Mouse (Mus musculus) limb, embryonic 14.5 days (tissue): ENCODE results near the gene Man2a1. TPM values are rescaled to one million over a fixed set of nuclear protein-coding genes. Genes with fewer than 3 reads are reported as not detected.
A peak's percentile ranks its signal among the peaks of the same experiment; 100 is the strongest.

Experiments
- ATAC-seq: fragments of 200-750 bp; cut with Nextera tagmentation; 2 replicates; pipeline ENCODE4 v1.8.0; 2017; ENCODE audit warnings: low read depth, moderate number of reproducible peaks, moderate TSS enrichment; ENCODE audit not compliant: low FRiP score
- DNase-seq: peaks from one replicate; pipeline ENCODE4 v3.0.0-alpha.2; 2015; ENCODE audit warnings: low spot score
- H3K27ac ChIP-seq: fragments of 300-500 bp; sonication (generic); replicated peaks from 2 replicates; pipeline ENCODE4 v1.5.1; 2014; ENCODE audit warnings: low read depth, mild to moderate bottlenecking, low read length, moderate library complexity, mixed read lengths
- H3K27me3 ChIP-seq: fragments of 300-500 bp; sonication (generic); 2 replicates; pipeline ENCODE4 v1.6.1; 2014; ENCODE audit warnings: low read length, mixed read lengths; ENCODE audit not compliant: control insufficient read depth, insufficient read depth
- H3K36me3 ChIP-seq: fragments of 300-500 bp; sonication (generic); 2 replicates; pipeline ENCODE4 v1.6.1; 2014; ENCODE audit warnings: mild to moderate bottlenecking, low read length, moderate library complexity, mixed read lengths; ENCODE audit not compliant: control insufficient read depth, insufficient read depth
- H3K4me1 ChIP-seq: fragments of 300-500 bp; sonication (generic); 2 replicates; pipeline ENCODE4 v1.6.1; 2014; ENCODE audit warnings: antibody characterized with exemption, low read length, mixed read lengths; ENCODE audit not compliant: control insufficient read depth, insufficient read depth
- H3K4me2 ChIP-seq: fragments of 300-500 bp; sonication (generic); replicated peaks from 2 replicates; pipeline ENCODE4 v1.6.1; 2014; ENCODE audit warnings: low read depth, mild to moderate bottlenecking, low read length, moderate library complexity; ENCODE audit not compliant: severe bottlenecking
- H3K4me3 ChIP-seq: fragments of 300-500 bp; sonication (generic); replicated peaks from 2 replicates; pipeline ENCODE4 v1.5.1; 2014; ENCODE audit warnings: low read length
- H3K9ac ChIP-seq: fragments of 300-500 bp; sonication (generic); 2 replicates; pipeline ENCODE4 v1.6.1; 2014; ENCODE audit warnings: mild to moderate bottlenecking, low read depth, low read length, moderate library complexity; ENCODE audit not compliant: severe bottlenecking
- H3K9me3 ChIP-seq: fragments of 300-500 bp; sonication (generic); 2 replicates; pipeline ENCODE4 v1.6.1; 2016; ENCODE audit warnings: low read length; ENCODE audit not compliant: control insufficient read depth
- POLR2A ChIP-seq: fragments of 200-500 bp; IDR thresholded peaks from 2 replicates; pipeline ENCODE4 v1.8.0; 2012; ENCODE audit warnings: inconsistent platforms, mild to moderate bottlenecking, moderate library complexity, borderline replicate concordance; ENCODE audit not compliant: insufficient read depth, insufficient read length; ENCODE audit errors: extremely low read depth
- WGBS: fragments of 180-500 bp; shearing (Covaris S2); extraction: QIAGEN DNeasy Blood & Tissue Kit; methylation state at CpG from one replicate; pipeline ENCODE4 v1.1.7; 2014; 5-methylcytosine and 5-hydroxymethylcytosine counted together
- polyA plus RNA-seq, 2 experiments: library from polyadenylated mRNA; depleted of rRNA in 1 of 2; stranded (reverse) in 1 of 2; unstranded in 1 of 2; fragments of >200 nt; fragmentation: Nextera tagmentation in 1 of 2; extraction: Ambion mirVana in 1 of 2; gene quantifications; 2 replicates each; pipeline versions ENCODE4 v1.2.1 to v1.2.3; 2012 to 2014

Gene Man2a1
- polyA plus RNA-seq, 2 experiments, result 12.5 to 31.9 TPM

- H3K4me1 ChIP-seq, result no peaks in the 10 kb centered on the region
- 71% methylated on average over 18 of the region's 18 CpGs for WGBS
- H3K27ac ChIP-seq, result no peak overlapping the region
- H3K4me2 ChIP-seq, result no peak overlapping the region
- no peaks in the 10 kb centered on the region for H3K9me3 ChIP-seq
- ATAC-seq (no peak), DNase-seq (peak; percentile 13)
- no peak for TF ChIP-seq POLR2A
- no peaks in the 10 kb centered on the region for H3K27me3 ChIP-seq
- no peak overlapping the region for H3K9ac ChIP-seq
- no peaks in the 10 kb centered on the region for H3K36me3 ChIP-seq
- H3K4me3 ChIP-seq, result no peak overlapping the region
Observed at GRCm38 (mm10) chr17:64780753-64781490, 180.4 kb downstream of the Man2a1 start.

GRCm38 (mm10) chr17:64782307-64782706, 181.8 kb downstream of the Man2a1 start:
- ATAC-seq (no peak), DNase-seq (no peak)
- WGBS, result 65% methylated on average over 3 of the region's 3 CpGs

GRCm38 (mm10) chr17:64785961-64786360, 185.4 kb downstream of the Man2a1 start:
- Histone ChIP-seq H3K36me3 (no peaks in the 10 kb centered on the region), H3K27ac (no peak overlapping the region), H3K9ac (no peak overlapping the region), H3K4me1 (peaks cover 5% of the 10 kb centered on the region; the same call in 1 of the 2 replicates), H3K4me3 (no peak overlapping the region), H3K9me3 (no peaks in the 10 kb centered on the region), H3K4me2 (no peak overlapping the region), H3K27me3 (no peaks in the 10 kb centered on the region)
- WGBS, result 31% methylated on average over 1 of the region's 1 CpGs
- no peak for TF ChIP-seq POLR2A
- no peak for DNase-seq
- ATAC-seq, result no peak

More at GRCm38 (mm10) chr17:64782307-64782706, 181.8 kb downstream of the Man2a1 start:
- H3K36me3 ChIP-seq, result no peaks in the 10 kb centered on the region
- H3K4me3 ChIP-seq, result no peak overlapping the region
- no peak overlapping the region for H3K4me2 ChIP-seq
- TF ChIP-seq POLR2A, result no peak
- peaks cover 5% of the 10 kb centered on the region; the same call in 1 of the 2 replicates for H3K4me1 ChIP-seq
- no peak overlapping the region for H3K9ac ChIP-seq
- no peaks in the 10 kb centered on the region for H3K27me3 ChIP-seq
- H3K9me3 ChIP-seq, result no peaks in the 10 kb centered on the region
- no peak overlapping the region for H3K27ac ChIP-seq

GRCm38 (mm10) chr17:64788301-64788700, 187.8 kb downstream of the Man2a1 start:
- no peaks in the 10 kb centered on the region for H3K9me3 ChIP-seq
- no peak for ATAC-seq
- DNase-seq, result no peak
- peaks cover 5% of the 10 kb centered on the region; the same call in 1 of the 2 replicates for H3K4me1 ChIP-seq
- H3K4me2 ChIP-seq, result no peak overlapping the region
- 79% methylated on average over 13 of the region's 13 CpGs for WGBS
- no peak for TF ChIP-seq POLR2A
- no peak overlapping the region for H3K4me3 ChIP-seq
- no peak overlapping the region for H3K9ac ChIP-seq
- no peak overlapping the region for H3K27ac ChIP-seq
- H3K27me3 ChIP-seq, result no peaks in the 10 kb centered on the region
- H3K36me3 ChIP-seq, result no peaks in the 10 kb centered on the region

GRCm38 (mm10) chr17:64789175-64789574, 188.6 kb downstream of the Man2a1 start:
- no peak overlapping the region for H3K4me2 ChIP-seq
- no peak overlapping the region for H3K27ac ChIP-seq
- H3K27me3 ChIP-seq, result no peaks in the 10 kb centered on the region
- DNase-seq (no peak), ATAC-seq (no peak)
- H3K9ac ChIP-seq, result no peak overlapping the region
- WGBS, result 54% methylated on average over 3 of the region's 3 CpGs
- no peaks in the 10 kb centered on the region for H3K9me3 ChIP-seq
- H3K4me1 ChIP-seq, result peaks cover 5% of the 10 kb centered on the region; the same call in 1 of the 2 replicates
- TF ChIP-seq POLR2A, result no peak
- H3K4me3 ChIP-seq, result no peak overlapping the region
- no peaks in the 10 kb centered on the region for H3K36me3 ChIP-seq
